Comparison of ENCODE assay signal across 19 mouse cellular contexts in the genomic region with DNA sequence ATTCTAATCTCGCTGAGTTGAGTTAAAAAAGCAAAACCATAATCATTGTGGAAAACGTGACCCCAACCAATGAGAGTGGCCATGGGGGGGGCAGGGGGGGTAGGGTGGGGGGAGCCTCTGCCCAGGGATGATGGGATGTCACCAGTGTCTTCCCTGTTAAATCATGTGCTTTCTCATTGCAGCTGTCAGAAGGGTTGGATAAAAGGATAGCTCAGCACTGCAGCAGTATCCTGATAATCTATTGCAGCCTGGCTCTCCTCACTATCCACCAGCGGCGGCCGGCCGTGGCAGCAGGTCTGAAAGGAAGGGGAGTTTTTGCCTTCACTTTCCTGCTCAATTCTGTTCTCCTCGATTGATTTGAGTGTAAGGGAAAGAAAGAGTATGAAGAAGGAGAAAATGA. TPM values are rescaled to one million over a fixed set of nuclear protein-coding genes. Genes with fewer than 3 reads are reported as not detected.
DNase-seq lines count a peak whose midpoint lies in the region; ATAC-seq lines count a peak whose summit lies in the region.
"Had no signal": no experiment of that assay in that cellular context is flagged by ENCODE, and none has a peak within 500 bp of the region (broad histone marks: within the 10 kb centered on the region; RNA-seq: fewer than 3 reads in every experiment).

No protein-coding gene starts in this region.

- 32% methylated on average over 7 of the region's 7 CpGs for WGBS in forebrain, embryonic 11.5 days
- 28% methylated on average over 7 of the region's 7 CpGs for WGBS in forebrain, embryonic 14.5 days
- 20% methylated on average over 7 of the region's 7 CpGs for WGBS in hindbrain, embryonic 16.5 days
- WGBS in kidney, embryonic 14.5 days = 15% methylated on average over 7 of the region's 7 CpGs

- peak; percentile 42 for DNase-seq in forebrain, embryonic 11.5 days (ENCODE audit: low spot score)
- no peak for DNase-seq in forebrain, embryonic 14.5 days (ENCODE audit: low spot score)
- DNase-seq in neural tube, embryonic 10.5 days (ENCODE audit: extremely low spot score, low spot score) = peak; percentile 23
- no peak for DNase-seq in right cerebral cortex, postnatal 25 days
- DNase-seq in kidney, postnatal 36 days = no peak
- DNase-seq: adrenal gland, postnatal 36 days; cerebellum, postnatal 36 days; heart, adult 18-20 months; lung, postnatal 4 days; thymus, postnatal 4 days had no signal

- no peak overlapping the region for H3K9ac ChIP-seq in forebrain, embryonic 11.5 days (ENCODE audit: low read length)
- H3K9ac ChIP-seq in forebrain, embryonic 14.5 days (ENCODE audit: low read length) = no peak overlapping the region
- H3K9ac ChIP-seq in hindbrain, embryonic 16.5 days (ENCODE audit: low read depth, low read length) = no peak overlapping the region
- H3K9ac ChIP-seq in kidney, embryonic 14.5 days (ENCODE audit: low read depth, low read length) = no peak overlapping the region
- H3K9ac ChIP-seq: embryonic facial prominence, embryonic 15.5 days; kidney, embryonic 15.5 days; liver, embryonic 15.5 days had no signal

- H3K27me3 ChIP-seq in forebrain, embryonic 11.5 days (ENCODE audit: control insufficient read depth, insufficient read depth, low read length) = no peaks in the 10 kb centered on the region
- peaks cover 5% of the 10 kb centered on the region; the same call in 1 of the 2 replicates for H3K27me3 ChIP-seq in forebrain, embryonic 14.5 days (replicated peaks; ENCODE audit: control insufficient read depth, insufficient read depth, low read length)
- no peaks in the 10 kb centered on the region for H3K27me3 ChIP-seq in hindbrain, embryonic 16.5 days (replicated peaks; ENCODE audit: control insufficient read depth, insufficient read depth, low read length)
- no peaks in the 10 kb centered on the region for H3K27me3 ChIP-seq in kidney, embryonic 14.5 days (ENCODE audit: control insufficient read depth, insufficient read depth, low read length)
- H3K27me3 ChIP-seq: embryonic facial prominence, embryonic 15.5 days; liver, embryonic 15.5 days had no signal

- H3K4me1 ChIP-seq in forebrain, embryonic 11.5 days (replicated peaks; ENCODE audit: control insufficient read depth, insufficient read depth, low read length) = peaks cover 2% of the 10 kb centered on the region; the same call in 1 of the 2 replicates
- H3K4me1 ChIP-seq in forebrain, embryonic 14.5 days (ENCODE audit: control insufficient read depth, insufficient read depth, low read length) = peaks cover 6% of the 10 kb centered on the region
- H3K4me1 ChIP-seq in hindbrain, embryonic 16.5 days (ENCODE audit: control insufficient read depth, insufficient read depth, low read depth, low read length) = peaks cover 3% of the 10 kb centered on the region; the same call in 1 of the 2 replicates
- peaks cover under 1% of the 10 kb centered on the region; the same call in 1 of the 2 replicates for H3K4me1 ChIP-seq in kidney, embryonic 14.5 days (ENCODE audit: control insufficient read depth, insufficient read depth, low read length)
- H3K4me1 ChIP-seq: embryonic facial prominence, embryonic 15.5 days; liver, embryonic 15.5 days had no signal

- no peak overlapping the region for H3K4me2 ChIP-seq in forebrain, embryonic 11.5 days (ENCODE audit: low read depth, low read length, severe bottlenecking)
- H3K4me2 ChIP-seq in forebrain, embryonic 14.5 days (ENCODE audit: low read length) = no peak overlapping the region; the same call in 1 of the 2 replicates
- H3K4me2 ChIP-seq in hindbrain, embryonic 16.5 days (ENCODE audit: low read length) = peak overlapping the region; percentile 9; the same call in 1 of the 2 replicates
- H3K4me2 ChIP-seq in kidney, embryonic 14.5 days (replicated peaks; ENCODE audit: low read depth, low read length) = no peak overlapping the region
- H3K4me2 ChIP-seq: embryonic facial prominence, embryonic 15.5 days; kidney, embryonic 15.5 days; liver, embryonic 15.5 days had no signal

- no peaks in the 10 kb centered on the region for H3K36me3 ChIP-seq in forebrain, embryonic 11.5 days (ENCODE audit: control insufficient read depth, insufficient read depth, low read length)
- no peaks in the 10 kb centered on the region for H3K36me3 ChIP-seq in forebrain, embryonic 14.5 days (ENCODE audit: control insufficient read depth, insufficient read depth, low read length)
- no peaks in the 10 kb centered on the region for H3K36me3 ChIP-seq in hindbrain, embryonic 16.5 days (ENCODE audit: control insufficient read depth, insufficient read depth, low read length)
- H3K36me3 ChIP-seq in kidney, embryonic 14.5 days (ENCODE audit: control insufficient read depth, insufficient read depth, low read length) = no peaks in the 10 kb centered on the region
- H3K36me3 ChIP-seq: embryonic facial prominence, embryonic 15.5 days; kidney, embryonic 15.5 days; limb, embryonic 10.5 days; liver, embryonic 15.5 days had no signal

- no peak overlapping the region for H3K27ac ChIP-seq in forebrain, embryonic 11.5 days (ENCODE audit: low read depth, low read length)
- peak overlapping the region; percentile 44; the same call in 1 of the 2 replicates for H3K27ac ChIP-seq in forebrain, embryonic 14.5 days (ENCODE audit: low read depth, low read length)
- peak overlapping the region; percentile 26; the same call in 1 of the 2 replicates for H3K27ac ChIP-seq in hindbrain, embryonic 16.5 days (ENCODE audit: low read depth, low read length)
- H3K27ac ChIP-seq in kidney, embryonic 14.5 days (ENCODE audit: low read depth, low read length) = no peak overlapping the region
- H3K27ac ChIP-seq: embryonic facial prominence, embryonic 15.5 days; kidney, embryonic 15.5 days; limb, embryonic 10.5 days; liver, embryonic 15.5 days had no signal

- H3K4me3 ChIP-seq in forebrain, embryonic 11.5 days (ENCODE audit: low read depth, low read length) = no peak overlapping the region
- H3K4me3 ChIP-seq in forebrain, embryonic 14.5 days (ENCODE audit: low read depth, low read length) = no peak overlapping the region
- H3K4me3 ChIP-seq in hindbrain, embryonic 16.5 days (ENCODE audit: low read length) = no peak overlapping the region
- H3K4me3 ChIP-seq in kidney, embryonic 14.5 days (ENCODE audit: low read length) = no peak overlapping the region
- H3K4me3 ChIP-seq: embryonic facial prominence, embryonic 15.5 days; kidney, embryonic 15.5 days; limb, embryonic 10.5 days; liver, embryonic 15.5 days had no signal

- ATAC-seq in forebrain, embryonic 11.5 days (replicated peaks; ENCODE audit: low FRiP score) = no peak
- ATAC-seq in forebrain, embryonic 14.5 days = peak; percentile 85
- peak; percentile 40; the same call in 1 of the 2 replicates for ATAC-seq in hindbrain, embryonic 16.5 days
- no peak for ATAC-seq in kidney, embryonic 14.5 days (ENCODE audit: low FRiP score, low TSS enrichment)
- ATAC-seq in erythroid progenitor cell, adult 5-6 weeks (replicated peaks; ENCODE audit: low FRiP score, poor library complexity, severe bottlenecking) = no peak
- ATAC-seq: CD4-positive, CD25-positive, alpha-beta regulatory T cell, adult 4 months had no signal

- no peaks in the 10 kb centered on the region for H3K9me3 ChIP-seq in forebrain, embryonic 11.5 days (ENCODE audit: control insufficient read depth, low read length)
- no peaks in the 10 kb centered on the region for H3K9me3 ChIP-seq in forebrain, embryonic 14.5 days (replicated peaks; ENCODE audit: control insufficient read depth, low read length)
- no peaks in the 10 kb centered on the region for H3K9me3 ChIP-seq in hindbrain, embryonic 16.5 days (ENCODE audit: control insufficient read depth, low read length)
- no peaks in the 10 kb centered on the region for H3K9me3 ChIP-seq in kidney, embryonic 14.5 days (ENCODE audit: control insufficient read depth, low read length)
- H3K9me3 ChIP-seq: embryonic facial prominence, embryonic 15.5 days; kidney, embryonic 15.5 days; limb, embryonic 10.5 days; liver, embryonic 15.5 days had no signal

RNA-seq across cellular contexts. Expression of a gene that starts 29.1 kb away (rescaled TPM):
- polyA plus RNA-seq in forebrain, embryonic 11.5 days (2014; fragmentation: Nextera tagmentation; extraction: Ambion mirVana) = 15.3 and 17.3 TPM in 2 replicates
- polyA plus RNA-seq in forebrain, embryonic 14.5 days (2014; fragmentation: Nextera tagmentation; extraction: Ambion mirVana) = 12.5 and 14.1 TPM in 2 replicates
- 17.8 and 24.2 TPM in 2 replicates for polyA plus RNA-seq in hindbrain, embryonic 16.5 days (2015; fragmentation: Nextera tagmentation; extraction: Ambion mirVana)
- polyA plus RNA-seq in kidney, embryonic 14.5 days (2014; fragmentation: Nextera tagmentation; extraction: Ambion mirVana) = 13.1 and 21.0 TPM in 2 replicates
- total RNA-seq in erythroid progenitor cell, adult 5-6 weeks (2015; ENCODE audit: low replicate concordance) = not detected in 2 replicates
- total RNA-seq in erythroid progenitor cell, adult 5-6 weeks (2017; ENCODE audit: low replicate concordance) = not detected in 2 replicates
- total RNA-seq: hematopoietic stem cell, adult 5-6 weeks had no signal
- polyA plus RNA-seq: CD4-positive, CD25-positive, alpha-beta regulatory T cell, adult 4 months had no signal

Comparison
In these comparisons a context has a peak if more than half of its experiments do, and no peak if none do; other contexts are left out.
1. ATAC-seq: peak in forebrain, embryonic 14.5 days (single experiment) and hindbrain, embryonic 16.5 days (single experiment); none in forebrain, embryonic 11.5 days (single experiment), kidney, embryonic 14.5 days (single experiment) and erythroid progenitor cell, adult 5-6 weeks (single experiment).
2. DNase-seq: peak in forebrain, embryonic 11.5 days (single experiment) and neural tube, embryonic 10.5 days (single experiment); none in forebrain, embryonic 14.5 days (single experiment), right cerebral cortex, postnatal 25 days (single experiment) and kidney, postnatal 36 days (0 of 2).
3. H3K27ac ChIP-seq: peak in forebrain, embryonic 14.5 days (single experiment) and hindbrain, embryonic 16.5 days (single experiment); none in forebrain, embryonic 11.5 days (single experiment) and kidney, embryonic 14.5 days (single experiment).